In genomic region chr12:108760016-108760415, GRCm38 (mm10) we compare ENCODE assay signal across 22 mouse cellular contexts. TPM values are rescaled to one million over a fixed set of nuclear protein-coding genes. Genes with fewer than 3 reads are reported as not detected.
DNase-seq lines count a peak whose midpoint lies in the region; ATAC-seq and TF ChIP-seq lines count a peak whose summit lies in the region.
"Had no signal": no experiment of that assay in that cellular context is flagged by ENCODE, and none has a peak within 500 bp of the region (broad histone marks: within the 10 kb centered on the region; RNA-seq: fewer than 3 reads in every experiment).

No protein-coding gene starts in this region.

- no peak for TF ChIP-seq CTCF in kidney, postnatal 0 days (IDR thresholded peaks at IDR 0.05; ENCODE audit: low read depth)
- no peak for TF ChIP-seq CTCF in thymus, adult 2 months (IDR thresholded peaks at IDR 0.05; ENCODE audit: borderline replicate concordance, control insufficient read depth, extremely low read depth, insufficient read depth, low read length, poor library complexity)

- no peak overlapping the region for H3K4me3 ChIP-seq in heart, embryonic 10.5 days
- no peak overlapping the region for H3K4me3 ChIP-seq in kidney, postnatal 0 days (replicated peaks; ENCODE audit: low read depth, low read length)
- no peak overlapping the region for H3K4me3 ChIP-seq in thymus, adult 2 months (ENCODE audit: control insufficient read depth, insufficient read depth, low read length)
- H3K4me3 ChIP-seq: embryonic facial prominence, embryonic 10.5 days; embryonic facial prominence, embryonic 12.5 days; forebrain, embryonic 13.5 days; forebrain, embryonic 15.5 days had no signal

- WGBS in heart, embryonic 10.5 days = 53% methylated on average over 6 of the region's 6 CpGs
- 85% methylated on average over 6 of the region's 6 CpGs for WGBS in kidney, postnatal 0 days
- WGBS in thymus, adult 2 months = 94% methylated on average over 6 of the region's 6 CpGs

- no peaks in the 10 kb centered on the region for H3K27me3 ChIP-seq in heart, embryonic 10.5 days (ENCODE audit: insufficient read depth, poor library complexity, severe bottlenecking)
- no peaks in the 10 kb centered on the region for H3K27me3 ChIP-seq in kidney, postnatal 0 days (ENCODE audit: insufficient read depth, low read length)
- no peaks in the 10 kb centered on the region for H3K27me3 ChIP-seq in thymus, adult 2 months (ENCODE audit: control insufficient read depth, insufficient read depth, low read length)
- H3K27me3 ChIP-seq: embryonic facial prominence, embryonic 12.5 days; forebrain, embryonic 13.5 days; forebrain, embryonic 15.5 days; Patski had no signal

- H3K4me2 ChIP-seq in kidney, postnatal 0 days (ENCODE audit: low read length) = no peak overlapping the region
- H3K4me2 ChIP-seq: embryonic facial prominence, embryonic 12.5 days; forebrain, embryonic 13.5 days; forebrain, embryonic 15.5 days had no signal

- H3K27ac ChIP-seq in heart, embryonic 10.5 days = no peak overlapping the region
- H3K27ac ChIP-seq in kidney, postnatal 0 days = no peak overlapping the region
- H3K27ac ChIP-seq in thymus, adult 2 months (ENCODE audit: control insufficient read depth, insufficient read depth, low read length) = no peak overlapping the region
- H3K27ac ChIP-seq: embryonic facial prominence, embryonic 10.5 days; embryonic facial prominence, embryonic 12.5 days; forebrain, embryonic 13.5 days; forebrain, embryonic 15.5 days had no signal

- H3K9ac ChIP-seq in kidney, postnatal 0 days (ENCODE audit: low read depth, low read length) = peak overlapping the region; percentile 3; the same call in 1 of the 2 replicates
- H3K9ac ChIP-seq: embryonic facial prominence, embryonic 12.5 days; forebrain, embryonic 13.5 days; forebrain, embryonic 15.5 days; forebrain, postnatal 0 days had no signal

- intact Hi-C loops in heart, postnatal 10 days (cut with DNase I) = no loop called here

- DNase-seq in heart, embryonic 10.5 days (ENCODE audit: low spot score) = peak; percentile 69
- no peak for DNase-seq in heart, postnatal 10 days
- no peak for DNase-seq in kidney, postnatal 0 days (ENCODE audit: low spot score)
- DNase-seq in kidney, postnatal 14 days = no peak
- DNase-seq in thymus, adult 2 months = peak; percentile 11
- DNase-seq in thymus, postnatal 36 days = no peak
- DNase-seq in naive thymus-derived CD4-positive, alpha-beta T cell, adult 2 months (ENCODE audit: low read depth) = peak; percentile 16
- DNase-seq: adrenal gland, postnatal 10 days; adrenal gland, postnatal 25 days; cerebellum, adult 11 months; cerebellum, adult 18-20 months; cerebellum, adult 8-10 months; cerebellum, adult 9-11 months; cerebellum, postnatal 36 days; forebrain, postnatal 0 days had no signal

- H3K36me3 ChIP-seq in heart, embryonic 10.5 days = no peaks in the 10 kb centered on the region
- H3K36me3 ChIP-seq in kidney, postnatal 0 days (ENCODE audit: insufficient read depth, low read length) = no peaks in the 10 kb centered on the region
- no peaks in the 10 kb centered on the region for H3K36me3 ChIP-seq in thymus, adult 2 months (ENCODE audit: control insufficient read depth, insufficient read depth, low read length)
- H3K36me3 ChIP-seq: embryonic facial prominence, embryonic 10.5 days; embryonic facial prominence, embryonic 12.5 days; forebrain, embryonic 15.5 days had no signal

- no peak for TF ChIP-seq POLR2A in thymus, adult 2 months (IDR thresholded peaks at IDR 0.05; ENCODE audit: control insufficient read depth, extremely low read depth, insufficient read depth, low read length, poor library complexity)

- H3K9me3 ChIP-seq in heart, embryonic 10.5 days = no peaks in the 10 kb centered on the region
- H3K9me3 ChIP-seq in kidney, postnatal 0 days (replicated peaks; ENCODE audit: low read length) = no peaks in the 10 kb centered on the region
- H3K9me3 ChIP-seq: embryonic facial prominence, embryonic 10.5 days; embryonic facial prominence, embryonic 12.5 days; forebrain, embryonic 13.5 days; forebrain, embryonic 15.5 days had no signal

- peaks cover 33% of the 10 kb centered on the region for H3K4me1 ChIP-seq in heart, embryonic 10.5 days
- no peaks in the 10 kb centered on the region for H3K4me1 ChIP-seq in kidney, postnatal 0 days (replicated peaks; ENCODE audit: insufficient read depth, low read length)
- H3K4me1 ChIP-seq in thymus, adult 2 months (replicated peaks; ENCODE audit: control insufficient read depth, insufficient read depth, low read length) = peaks cover 31% of the 10 kb centered on the region
- H3K4me1 ChIP-seq: embryonic facial prominence, embryonic 12.5 days had no signal

- no peak for ATAC-seq in kidney, postnatal 0 days (replicated peaks; ENCODE audit: low FRiP score, low read depth)
- ATAC-seq in activated CD4-positive, CD25-positive, alpha-beta regulatory T cell, adult 4 months = no peak
- ATAC-seq: forebrain, embryonic 13.5 days; forebrain, embryonic 15.5 days; forebrain, postnatal 0 days; Patski had no signal

RNA-seq across cellular contexts. Expression of gene Yy1, which starts 32.8 kb away (rescaled TPM):
- 11.8 and 17.5 TPM in 2 replicates for polyA plus RNA-seq in heart, embryonic 10.5 days (2016; fragmentation: Nextera tagmentation; extraction: Ambion mirVana)
- total RNA-seq in heart, postnatal 10 days (2021) = 10 to 100 TPM; 36.0 to 44.9 TPM
- 15.6 and 17.3 TPM in 2 replicates for polyA plus RNA-seq in kidney, postnatal 0 days (2015; fragmentation: Nextera tagmentation; extraction: Ambion mirVana)
- polyA plus RNA-seq in thymus, adult 2 months (2012; rRNA removed) = 37.8 and 48.3 TPM in 2 replicates
- polyA plus RNA-seq in activated CD4-positive, CD25-positive, alpha-beta regulatory T cell, adult 4 months (2017; shearing (Covaris generic)) = 10 to 100 TPM; 16.8 to 18.1 TPM

RNA-seq across cellular contexts. Expression of gene Degs2, which starts 57.9 kb away (rescaled TPM):
- polyA plus RNA-seq in heart, embryonic 10.5 days (2016; fragmentation: Nextera tagmentation; extraction: Ambion mirVana) = 0.39 and 0.94 TPM in 2 replicates
- under 1 TPM; 0.26 to 0.32 TPM for total RNA-seq in heart, postnatal 10 days (2021)
- 19.0 and 21.5 TPM in 2 replicates for polyA plus RNA-seq in kidney, postnatal 0 days (2015; fragmentation: Nextera tagmentation; extraction: Ambion mirVana)
- polyA plus RNA-seq in thymus, adult 2 months (2012; rRNA removed) = 21.1 and 21.6 TPM in 2 replicates
- polyA plus RNA-seq in activated CD4-positive, CD25-positive, alpha-beta regulatory T cell, adult 4 months (2017; shearing (Covaris generic)) = 1 to 10 TPM; 3.6 to 5.6 TPM
- total RNA-seq: adrenal gland, postnatal 10 days; adrenal gland, postnatal 25 days; common myeloid progenitor, adult 5-6 weeks; forebrain, postnatal 0 days had no signal

Comparison
In these comparisons a context has a peak if more than half of its experiments do, and no peak if none do; other contexts are left out.
1. DNase-seq: peak in heart, embryonic 10.5 days (single experiment), thymus, adult 2 months (single experiment) and naive thymus-derived CD4-positive, alpha-beta T cell, adult 2 months (single experiment); none in heart, postnatal 10 days (0 of 2), kidney, postnatal 0 days (single experiment), kidney, postnatal 14 days (single experiment) and thymus, postnatal 36 days (0 of 2).